Comparison of ENCODE assay signal across 8 mouse cellular contexts in genomic region chr11:114446617-114447460, GRCm38 (mm10).
A peak's percentile ranks its signal among the peaks of the same experiment; 100 is the strongest.
DNase-seq lines count a peak whose midpoint lies in the region; ATAC-seq and TF ChIP-seq lines count a peak whose summit lies in the region.

No protein-coding gene starts in this region.

- H3K9me3 ChIP-seq in liver, embryonic 11.5 days (ENCODE audit: control insufficient read depth, low read length) = no peaks in the 10 kb centered on the region
- no peaks in the 10 kb centered on the region for H3K9me3 ChIP-seq in midbrain, postnatal 0 days (ENCODE audit: low read length)

- peak; percentile 77 to 78 for ATAC-seq in hematopoietic stem cell, adult 5-6 weeks (replicated peaks in 1 of 2; ENCODE audit: insufficient read depth in 1 of 2, low FRiP score in 2 of 2, low TSS enrichment in 1 of 2, low read depth in 1 of 2, poor library complexity in 2 of 2, severe bottlenecking in 2 of 2)
- ATAC-seq in liver, embryonic 11.5 days (replicated peaks; ENCODE audit: low FRiP score) = peak; percentile 91
- ATAC-seq in midbrain, postnatal 0 days (ENCODE audit: low FRiP score) = no peak

- peaks cover 2% of the 10 kb centered on the region; the same call in 1 of the 2 replicates for H3K4me1 ChIP-seq in embryonic fibroblast, embryonic 13.5 days (ENCODE audit: control insufficient read depth, insufficient read depth, low read length)
- peaks cover 19% of the 10 kb centered on the region for H3K4me1 ChIP-seq in liver, embryonic 11.5 days (replicated peaks; ENCODE audit: control insufficient read depth, insufficient read depth, low read length)
- H3K4me1 ChIP-seq in midbrain, postnatal 0 days (ENCODE audit: insufficient read depth, low read length) = peaks cover 3% of the 10 kb centered on the region; the same call in 1 of the 2 replicates

- no peaks in the 10 kb centered on the region for H3K27me3 ChIP-seq in liver, embryonic 11.5 days (replicated peaks; ENCODE audit: control insufficient read depth, insufficient read depth, low read length)
- no peaks in the 10 kb centered on the region for H3K27me3 ChIP-seq in midbrain, postnatal 0 days (ENCODE audit: insufficient read depth, low read length)

- H3K36me3 ChIP-seq in liver, embryonic 11.5 days (ENCODE audit: control insufficient read depth, insufficient read depth, low read length) = no peaks in the 10 kb centered on the region
- H3K36me3 ChIP-seq in midbrain, postnatal 0 days (ENCODE audit: insufficient read depth, low read length) = no peaks in the 10 kb centered on the region

- WGBS in liver, embryonic 11.5 days = 5% methylated on average over 22 of the region's 23 CpGs
- 4% methylated on average over 23 of the region's 23 CpGs for WGBS in midbrain, postnatal 0 days

- no peak for TF ChIP-seq POLR2A in embryonic fibroblast, embryonic 13.5 days (IDR thresholded peaks at IDR 0.05; ENCODE audit: low read depth, low read length)

- peak overlapping the region; percentile 70 for H3K4me2 ChIP-seq in liver, embryonic 11.5 days
- H3K4me2 ChIP-seq in midbrain, postnatal 0 days (ENCODE audit: low read depth, low read length, poor library complexity, severe bottlenecking) = peak overlapping the region; percentile 38

- no peak for TF ChIP-seq CTCF in embryonic fibroblast, embryonic 13.5 days (IDR thresholded peaks at IDR 0.05; ENCODE audit: borderline replicate concordance, insufficient read depth, low read length)
- no peak for TF ChIP-seq CTCF in midbrain, postnatal 0 days (IDR thresholded peaks at IDR 0.05)

- intact Hi-C loops in gastrocnemius, postnatal 36 days (cut with DNase I) = no loop called here

- peak overlapping the region; percentile 13 for H3K4me3 ChIP-seq in embryonic fibroblast, embryonic 13.5 days (ENCODE audit: insufficient read depth, low read length)
- H3K4me3 ChIP-seq in liver, embryonic 11.5 days (ENCODE audit: low read depth, low read length) = peak overlapping the region; percentile 41
- H3K4me3 ChIP-seq in midbrain, postnatal 0 days (ENCODE audit: low read depth, low read length) = 0 out of 2 replicates have a peak overlapping the region, but pooled peaks have one; percentile 4

- DNase-seq in gastrocnemius, adult 18-20 months (ENCODE audit: low spot score) = peak; percentile 28
- DNase-seq in gastrocnemius, postnatal 36 days = no peak
- DNase-seq in liver, embryonic 11.5 days (ENCODE audit: low spot score) = peak; percentile 74
- peak; percentile 52 for DNase-seq in midbrain, postnatal 0 days (ENCODE audit: low spot score)
- DNase-seq in thymus, adult 18-20 months = peak; percentile 11 to 16
- DNase-seq in left cerebral cortex, adult 18-20 months (ENCODE audit: low spot score in 2 of 2) = no peak

- no peak overlapping the region for H3K27ac ChIP-seq in embryonic fibroblast, embryonic 13.5 days (ENCODE audit: insufficient read depth, low read length)
- peak overlapping the region; percentile 71 for H3K27ac ChIP-seq in liver, embryonic 11.5 days (ENCODE audit: low read depth, low read length)
- no peak overlapping the region for H3K27ac ChIP-seq in midbrain, postnatal 0 days (ENCODE audit: low read depth, low read length)

- peak overlapping the region; percentile 47 for H3K9ac ChIP-seq in liver, embryonic 11.5 days (ENCODE audit: low read depth, low read length)
- H3K9ac ChIP-seq in midbrain, postnatal 0 days (replicated peaks; ENCODE audit: low read length, poor library complexity, severe bottlenecking) = no peak overlapping the region

Comparison
In these comparisons a context has a peak if more than half of its experiments do, and no peak if none do; other contexts are left out.
1. DNase-seq: peak in gastrocnemius, adult 18-20 months (single experiment), liver, embryonic 11.5 days (single experiment), midbrain, postnatal 0 days (single experiment) and thymus, adult 18-20 months (2 of 2); none in gastrocnemius, postnatal 36 days (0 of 2) and left cerebral cortex, adult 18-20 months (0 of 2).
2. Peak in every context shown above with its lines, with median percentiles within 50 percentile points of each other: H3K4me3 ChIP-seq.